Mouse (Mus musculus) cerebellum, postnatal 25 days (tissue): Measurements from ENCODE around the gene Supt16.
A peak's percentile ranks its signal among the peaks of the same experiment; 100 is the strongest.

Experiments used
- DNase-seq, 2 experiments: peaks; one replicate each; pipeline ENCODE4 v3.0.0; 2021; ENCODE audit warnings: mixed read lengths in 2 of 2

The Supt16 gene

GRCm38 (mm10) chr14:52197156-52197878, at the start of gene Supt16:
Gene Supt16 (minus strand): TSS chr14:52197416.
- peak; percentile 88 to 89 for DNase-seq

GRCm38 (mm10) chr14:52246129-52246528, 48.9 kb upstream of the Supt16 start:
- no peak for DNase-seq

- DNase-seq, result no peak
These were observed 47.5 kb upstream of the Supt16 start for GRCm38 (mm10) chr14:52244690-52245042.

- DNase-seq, result peak; percentile 98 to 99
These were observed 46.9 kb upstream of the Supt16 start for GRCm38 (mm10) chr14:52244041-52244689.

GRCm38 (mm10) chr14:52236216-52236615, 39.0 kb upstream of the Supt16 start:
- DNase-seq, result no peak

GRCm38 (mm10) chr14:52235165-52235564, 37.9 kb upstream of the Supt16 start:
- peak in 1 of 2 experiments; percentile 18 for DNase-seq

- DNase-seq, result no peak
These were observed 35.0 kb upstream of the Supt16 start for GRCm38 (mm10) chr14:52232249-52232648.

- DNase-seq, result no peak
These were observed 28.8 kb upstream of the Supt16 start for GRCm38 (mm10) chr14:52225972-52226371.

GRCm38 (mm10) chr14:52217261-52217660, 20.0 kb upstream of the Supt16 start:
- no peak for DNase-seq

- DNase-seq, result no peak
These were observed 2.2 kb upstream of the Supt16 start for GRCm38 (mm10) chr14:52199412-52199811.

- DNase-seq, result no peak
These were observed 925 bp upstream of the Supt16 start for GRCm38 (mm10) chr14:52198141-52198540.

GRCm38 (mm10) chr14:52196230-52197155, 723 bp downstream of the Supt16 start:
- DNase-seq, result no peak

- DNase-seq, result peak; percentile 55 to 70
These were observed 1.5 kb downstream of the Supt16 start for GRCm38 (mm10) chr14:52195691-52196090.

- peak; percentile 41 to 62 for DNase-seq
These were observed 6.4 kb downstream of the Supt16 start for GRCm38 (mm10) chr14:52190740-52191359.

- DNase-seq, result no peak
These were observed 7.7 kb downstream of the Supt16 start for GRCm38 (mm10) chr14:52189519-52189918.

GRCm38 (mm10) chr14:52188788-52189187, 8.4 kb downstream of the Supt16 start:
- no peak for DNase-seq

- DNase-seq, result no peak
These were observed 30.6 kb downstream of the Supt16 start for GRCm38 (mm10) chr14:52166571-52166970.

GRCm38 (mm10) chr14:52160911-52161310, 36.3 kb downstream of the Supt16 start:
- DNase-seq, result no peak

- DNase-seq, result no peak
These were observed 42.2 kb downstream of the Supt16 start for GRCm38 (mm10) chr14:52155008-52155407.

- no peak for DNase-seq
These were observed 44.6 kb downstream of the Supt16 start for GRCm38 (mm10) chr14:52152613-52153012.

GRCm38 (mm10) chr14:52152179-52152578, 45.0 kb downstream of the Supt16 start:
- no peak for DNase-seq

- no peak for DNase-seq
These were observed 47.3 kb downstream of the Supt16 start for GRCm38 (mm10) chr14:52149888-52150287.

GRCm38 (mm10) chr14:52146540-52146939, 50.7 kb downstream of the Supt16 start:
- DNase-seq, result peak in 1 of 2 experiments; percentile 22
